Mouse (Mus musculus) liver, embryonic 11.5 days (tissue): ENCODE measurements around the gene Lrfn2. TPM values are rescaled to one million over a fixed set of nuclear protein-coding genes. Genes with fewer than 3 reads are reported as not detected.

Experiments used
- ATAC-seq: fragments of 200-750 bp; cut with Nextera tagmentation; replicated peaks from 2 replicates; pipeline ENCODE4 v1.8.0; 2017; ENCODE audit warnings: moderate number of reproducible peaks, mild to moderate bottlenecking, moderate TSS enrichment, moderate library complexity; ENCODE audit not compliant: low FRiP score
- DNase-seq: peaks from one replicate; pipeline ENCODE4 v3.0.0-alpha.2; 2017; ENCODE audit warnings: low spot score
- H3K27ac ChIP-seq: fragments of 300-500 bp; sonication (generic); 2 replicates; pipeline ENCODE4 v1.5.1; 2014; ENCODE audit warnings: mild to moderate bottlenecking, low read depth, low read length, control low read depth
- H3K27me3 ChIP-seq: fragments of 300-500 bp; sonication (generic); replicated peaks from 2 replicates; pipeline ENCODE4 v1.6.1; 2014; ENCODE audit warnings: low read length, mixed read lengths; ENCODE audit not compliant: control insufficient read depth, insufficient read depth
- H3K36me3 ChIP-seq: fragments of 300-500 bp; sonication (generic); 2 replicates; pipeline ENCODE4 v1.6.1; 2014; ENCODE audit warnings: mild to moderate bottlenecking, low read length, moderate library complexity, mixed read lengths; ENCODE audit not compliant: control insufficient read depth, insufficient read depth
- H3K4me1 ChIP-seq: fragments of 300-500 bp; sonication (generic); replicated peaks from 2 replicates; pipeline ENCODE4 v1.6.1; 2014; ENCODE audit warnings: low read length, mixed read lengths; ENCODE audit not compliant: control insufficient read depth, insufficient read depth
- H3K4me2 ChIP-seq: fragments of 300-500 bp; sonication (generic); 2 replicates; pipeline ENCODE4 v1.6.1; 2014; ENCODE audit warnings: mild to moderate bottlenecking, control low read depth, moderate library complexity
- H3K4me3 ChIP-seq: fragments of 300-500 bp; sonication (generic); 2 replicates; pipeline ENCODE4 v1.5.1; 2014; ENCODE audit warnings: low read depth, low read length, control low read depth
- H3K9ac ChIP-seq: fragments of 300-500 bp; sonication (generic); 2 replicates; pipeline ENCODE4 v1.6.1; 2014; ENCODE audit warnings: low read depth, low read length, control low read depth
- H3K9me3 ChIP-seq: fragments of 300-500 bp; sonication (generic); 2 replicates; pipeline ENCODE4 v1.6.1; 2016; ENCODE audit warnings: low read length, inconsistent platforms, mixed read lengths; ENCODE audit not compliant: control insufficient read depth
- WGBS: fragments of 180-500 bp; shearing (Covaris S2); extraction: QIAGEN DNeasy Blood & Tissue Kit; methylation state at CpG from one replicate; pipeline ENCODE4 v1.1.7; 2014; 5-methylcytosine and 5-hydroxymethylcytosine counted together
- polyA plus RNA-seq: library from polyadenylated mRNA; unstranded; fragments of >200 nt; fragmentation: Nextera tagmentation; extraction: Ambion mirVana; gene quantifications from 2 replicates; pipeline ENCODE4 v1.2.1, GENCODE M21; 2014

The Lrfn2 gene
- 0.06 and 0.27 TPM in 2 replicates for polyA plus RNA-seq

DNA sequence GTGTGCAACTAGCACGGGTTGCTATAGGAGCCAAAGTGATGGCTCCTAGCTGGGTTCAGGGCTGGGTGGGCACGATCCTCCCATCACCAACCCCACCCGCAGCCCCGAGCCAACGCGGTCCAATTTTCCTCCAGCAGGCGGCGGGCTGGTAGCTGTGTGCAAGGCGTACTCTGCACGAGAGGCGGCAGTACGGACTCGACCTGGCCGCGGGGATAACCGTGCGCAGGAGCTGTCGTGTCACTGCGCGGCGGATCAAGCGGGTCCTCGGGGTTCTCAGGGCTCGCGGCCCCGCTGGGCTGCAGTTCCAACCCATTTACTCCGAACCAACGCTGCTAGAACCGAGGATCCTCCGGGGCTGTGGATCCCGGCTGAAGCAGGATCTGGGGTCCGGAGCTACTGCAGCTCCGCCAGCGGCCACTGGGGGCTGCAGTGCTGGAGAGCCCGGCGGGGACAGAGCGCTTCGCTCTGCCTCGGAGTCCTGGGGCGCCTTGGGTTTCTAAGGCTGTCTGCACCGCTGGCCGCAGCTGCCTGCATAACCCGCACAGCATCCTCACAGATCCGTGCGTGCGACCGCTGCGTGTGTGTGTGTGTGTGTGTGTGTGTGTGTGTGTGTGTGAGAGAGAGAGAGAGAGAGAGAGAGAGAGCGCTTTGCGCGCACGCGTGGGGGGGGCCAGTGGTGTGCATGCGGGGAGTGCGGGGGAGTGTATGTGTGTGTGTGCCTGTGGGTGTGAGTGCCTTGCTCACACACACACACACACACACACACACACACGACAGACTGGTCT lies at the start of gene Lrfn2:
Lrfn2 (plus strand) TSS at position 759 of the 785 bp plus-strand sequence.
- Histone ChIP-seq H3K9me3 (no peaks in the 10 kb centered on the region), H3K4me3 (peak within 1 kb of the TSS; percentile 47), H3K4me1 (no peaks in the 10 kb centered on the region), H3K27ac (no peak within 1 kb of the TSS), H3K36me3 (no peaks in the 10 kb centered on the region), H3K9ac (no peak within 1 kb of the TSS; the same call in 1 of the 2 replicates), H3K4me2 (peak within 1 kb of the TSS; percentile 63), H3K27me3 (peaks cover 30% of the 10 kb centered on the region)
- WGBS: 2% methylated on average over 56 of the region's 56 CpGs
- ATAC-seq (peak; percentile 75), DNase-seq (peak; percentile 81)

DNA sequence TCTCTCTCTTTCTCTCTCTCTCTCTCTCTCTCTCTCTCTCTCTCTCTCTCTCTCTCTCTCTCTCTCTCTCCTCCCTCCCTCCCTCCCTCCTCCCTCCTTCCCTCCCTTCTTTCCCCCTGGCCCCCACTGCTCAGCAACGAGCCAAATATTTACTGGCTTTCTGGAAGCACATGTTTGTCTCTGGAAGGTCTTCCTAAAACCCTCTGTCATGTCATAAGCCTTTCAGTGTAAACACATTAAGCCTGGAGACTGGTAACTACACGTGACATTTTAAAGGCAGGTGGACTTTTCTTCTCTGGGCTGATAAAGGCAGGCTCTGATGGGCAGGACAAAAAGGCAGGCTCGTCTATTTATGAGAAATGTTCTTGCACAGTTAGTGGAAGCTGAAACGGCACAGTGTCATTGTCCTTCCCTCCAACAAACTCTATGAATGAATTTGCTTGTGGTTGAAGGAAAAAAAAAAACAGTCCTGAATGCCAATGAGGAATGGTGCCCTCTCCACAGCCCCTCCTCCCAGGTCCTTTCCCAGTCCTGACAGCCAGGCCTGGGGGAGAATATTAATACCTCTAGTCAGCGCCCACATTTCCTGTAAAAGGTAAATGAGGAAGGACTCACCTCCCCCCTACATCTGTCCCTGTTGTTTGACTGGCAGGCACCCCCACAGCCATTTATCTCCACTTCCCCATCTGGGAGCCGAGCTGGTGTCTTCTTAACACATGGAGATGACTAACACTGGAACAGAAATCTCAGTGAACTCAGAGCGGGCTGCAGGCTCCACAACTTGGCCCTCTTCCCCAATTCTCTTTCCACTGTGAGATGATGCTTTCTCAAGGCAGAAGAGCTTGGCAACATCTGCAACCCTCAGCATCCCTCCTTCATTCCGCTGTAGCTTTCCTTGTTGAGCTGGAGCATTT lies 44.5 kb upstream of the Lrfn2 start:
- H3K36me3 ChIP-seq: no peaks in the 10 kb centered on the region
- no peak overlapping the region for H3K27ac ChIP-seq
- 37% methylated on average over 8 of the region's 8 CpGs for WGBS
- H3K4me3 ChIP-seq: no peak overlapping the region
- no peaks in the 10 kb centered on the region for H3K9me3 ChIP-seq
- no peaks in the 10 kb centered on the region for H3K4me1 ChIP-seq
- H3K27me3 ChIP-seq: no peaks in the 10 kb centered on the region
- no peak for ATAC-seq
- H3K4me2 ChIP-seq: no peak overlapping the region
- no peak for DNase-seq
- no peak overlapping the region for H3K9ac ChIP-seq

DNA sequence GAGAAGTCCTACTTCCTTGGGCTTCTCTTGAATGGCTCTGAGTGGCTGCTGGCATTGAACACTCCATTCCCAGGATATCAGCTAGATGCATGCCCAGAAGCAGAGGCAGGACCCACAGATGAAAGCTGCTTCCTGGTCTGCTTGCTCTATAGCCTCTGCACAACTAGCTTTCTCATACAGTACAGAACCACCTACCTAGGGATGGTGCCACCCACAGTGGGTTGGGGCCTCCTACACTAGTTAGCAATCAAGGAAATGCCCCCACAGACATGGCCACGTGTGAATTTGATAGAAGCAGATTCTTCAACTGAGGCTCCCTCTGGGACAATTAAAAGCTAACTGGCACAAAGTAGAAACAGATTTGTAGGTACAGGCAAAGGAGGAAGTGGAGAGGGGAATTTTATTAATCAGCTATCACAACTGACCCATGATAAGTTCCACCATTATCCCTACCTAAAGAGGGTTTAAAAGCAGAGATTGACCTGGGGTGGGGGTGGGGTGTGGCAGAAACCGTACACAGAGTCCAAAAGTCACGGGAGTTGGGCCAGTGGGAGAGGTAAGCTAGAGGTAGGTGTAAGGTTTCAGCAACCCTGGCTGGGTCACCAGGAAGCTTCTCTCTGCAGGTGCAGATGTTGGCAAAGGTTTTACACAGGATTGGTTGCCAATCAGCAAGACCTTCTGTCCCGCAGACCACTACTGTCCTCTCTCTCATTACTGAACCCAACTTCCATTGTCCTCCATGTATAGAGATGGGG lies 26.7 kb upstream of the Lrfn2 start:
- no peak overlapping the region for H3K4me3 ChIP-seq
- WGBS: 48% methylated on average over 4 of the region's 4 CpGs
- no peaks in the 10 kb centered on the region for H3K9me3 ChIP-seq
- H3K4me1 ChIP-seq: no peaks in the 10 kb centered on the region
- H3K9ac ChIP-seq: no peak overlapping the region
- ATAC-seq: no peak
- H3K4me2 ChIP-seq: no peak overlapping the region
- no peak overlapping the region for H3K27ac ChIP-seq
- no peaks in the 10 kb centered on the region for H3K36me3 ChIP-seq
- no peaks in the 10 kb centered on the region for H3K27me3 ChIP-seq
- no peak for DNase-seq

DNA sequence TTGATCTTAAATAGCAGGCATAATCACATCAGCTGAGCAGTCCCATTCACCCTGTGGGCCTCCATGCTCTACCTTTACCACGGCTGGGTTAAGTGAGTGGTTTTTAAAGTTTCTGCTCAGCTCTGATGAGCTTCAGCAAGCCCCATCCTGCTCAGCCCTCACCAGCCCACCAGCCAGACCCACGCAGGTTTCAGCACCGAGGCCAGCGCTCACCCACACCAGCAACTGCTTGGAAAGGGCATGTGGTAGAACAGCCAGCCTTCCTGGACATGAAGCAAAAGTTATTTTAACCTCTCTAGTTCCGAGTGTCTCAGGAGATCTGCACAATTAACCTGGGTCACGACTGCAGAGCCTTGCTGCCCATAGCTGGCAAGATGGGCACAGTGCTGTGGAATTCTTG lies 18.7 kb upstream of the Lrfn2 start:
- Histone ChIP-seq H3K4me3 (no peak overlapping the region), H3K4me2 (no peak overlapping the region), H3K27me3 (no peaks in the 10 kb centered on the region), H3K27ac (no peak overlapping the region), H3K4me1 (no peaks in the 10 kb centered on the region), H3K36me3 (no peaks in the 10 kb centered on the region), H3K9me3 (no peaks in the 10 kb centered on the region), H3K9ac (no peak overlapping the region)
- DNase-seq (no peak), ATAC-seq (no peak)
- 42% methylated on average over 6 of the region's 6 CpGs for WGBS

DNA sequence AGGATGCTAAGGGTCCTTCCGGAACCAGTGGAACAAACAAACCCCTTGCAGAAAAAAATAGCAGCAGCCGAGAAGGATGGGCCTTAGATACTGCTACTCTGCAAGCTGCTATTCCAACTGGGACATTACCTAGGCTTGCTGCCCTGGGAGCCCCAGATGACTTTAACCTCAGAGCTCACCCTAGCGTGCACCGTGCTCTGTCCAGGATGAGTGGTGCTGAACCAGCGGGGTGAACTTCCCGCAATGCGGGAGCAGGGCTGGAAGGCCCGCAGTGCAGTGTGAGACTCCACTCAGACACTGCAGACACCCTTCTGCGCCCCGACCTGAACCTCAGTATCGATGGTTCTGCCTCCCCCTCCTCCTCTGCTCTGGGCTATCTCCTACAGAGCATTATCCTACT lies 14.8 kb upstream of the Lrfn2 start:
- Histone ChIP-seq H3K36me3 (no peaks in the 10 kb centered on the region), H3K4me2 (no peak overlapping the region), H3K4me3 (no peak overlapping the region), H3K9me3 (no peaks in the 10 kb centered on the region), H3K4me1 (no peaks in the 10 kb centered on the region), H3K9ac (no peak overlapping the region), H3K27me3 (no peaks in the 10 kb centered on the region), H3K27ac (no peak overlapping the region)
- DNase-seq (no peak), ATAC-seq (no peak)
- WGBS: 12% methylated on average over 11 of the region's 11 CpGs

DNA sequence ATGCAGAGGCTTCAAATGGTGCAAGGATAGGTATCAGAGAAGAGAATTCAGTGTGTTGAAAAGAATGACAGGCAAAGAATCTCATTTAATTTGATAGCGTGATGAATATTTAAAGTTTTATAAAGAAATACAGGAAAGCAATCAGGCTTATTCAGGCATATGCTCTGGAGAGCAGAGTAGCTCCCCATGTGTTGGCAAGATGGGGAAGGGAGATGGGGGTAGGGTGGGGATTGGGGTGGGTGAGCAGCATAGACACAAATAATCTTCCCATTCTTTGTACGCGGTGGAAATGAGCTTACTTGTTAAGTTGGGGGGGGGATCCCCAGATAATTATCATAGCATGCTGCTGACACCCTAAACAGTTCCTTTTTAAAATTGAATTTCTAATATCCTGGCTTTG lies 13.7 kb upstream of the Lrfn2 start:
- no peak overlapping the region for H3K4me3 ChIP-seq
- no peaks in the 10 kb centered on the region for H3K4me1 ChIP-seq
- no peak overlapping the region for H3K4me2 ChIP-seq
- no peak overlapping the region for H3K27ac ChIP-seq
- 87% methylated on average over 3 of the region's 3 CpGs for WGBS
- no peak overlapping the region for H3K9ac ChIP-seq
- no peaks in the 10 kb centered on the region for H3K9me3 ChIP-seq
- ATAC-seq: no peak
- no peak for DNase-seq
- H3K36me3 ChIP-seq: no peaks in the 10 kb centered on the region
- no peaks in the 10 kb centered on the region for H3K27me3 ChIP-seq

DNA sequence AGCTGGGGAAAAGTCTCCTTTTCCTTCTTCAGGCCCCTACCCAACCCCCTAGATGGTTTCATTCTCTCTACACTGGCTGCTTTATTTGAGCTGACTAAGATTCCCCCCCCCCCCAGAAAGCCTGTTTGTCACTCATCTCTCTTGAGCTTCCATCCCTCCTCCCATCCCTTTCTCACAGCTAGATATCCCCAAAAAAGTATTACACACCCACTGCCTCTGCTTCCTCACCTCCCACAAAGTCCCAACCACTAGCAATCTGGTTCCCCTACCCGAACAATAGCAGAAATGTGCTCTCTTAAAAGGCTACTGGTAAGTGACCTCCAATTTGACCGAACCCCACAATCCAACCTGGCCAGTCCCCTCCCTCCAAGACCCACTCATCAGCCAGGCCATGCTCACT lies 9.3 kb upstream of the Lrfn2 start:
- H3K4me1 ChIP-seq: no peaks in the 10 kb centered on the region
- no peak overlapping the region for H3K4me2 ChIP-seq
- H3K36me3 ChIP-seq: no peaks in the 10 kb centered on the region
- no peak for DNase-seq
- no peak overlapping the region for H3K9ac ChIP-seq
- H3K27ac ChIP-seq: no peak overlapping the region
- ATAC-seq: no peak
- H3K4me3 ChIP-seq: no peak overlapping the region
- 68% methylated on average over 2 of the region's 2 CpGs for WGBS
- no peaks in the 10 kb centered on the region for H3K9me3 ChIP-seq
- H3K27me3 ChIP-seq: no peaks in the 10 kb centered on the region

DNA sequence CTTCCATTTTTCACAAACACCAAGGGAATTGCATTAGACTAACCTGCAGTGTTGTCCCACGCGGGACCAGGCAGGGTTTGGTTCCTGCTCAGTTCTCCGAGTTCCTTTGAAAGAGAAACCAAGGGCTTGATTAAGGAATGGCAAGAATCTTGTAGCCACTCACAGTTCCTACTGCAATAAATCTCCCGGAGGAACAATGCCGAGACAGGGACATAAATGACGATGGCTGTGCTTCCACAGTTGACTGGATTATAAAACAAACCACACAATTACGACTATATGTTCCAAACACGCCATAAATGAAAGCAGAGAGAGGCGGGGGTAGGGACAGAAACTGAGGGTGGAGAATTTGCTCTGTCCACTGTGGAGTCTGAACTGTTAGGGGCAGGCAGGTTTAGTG lies 6.8 kb upstream of the Lrfn2 start:
- Histone ChIP-seq H3K4me1 (no peaks in the 10 kb centered on the region), H3K4me2 (no peak overlapping the region), H3K36me3 (no peaks in the 10 kb centered on the region), H3K4me3 (no peak overlapping the region), H3K9ac (no peak overlapping the region), H3K27ac (no peak overlapping the region), H3K9me3 (no peaks in the 10 kb centered on the region), H3K27me3 (no peaks in the 10 kb centered on the region)
- ATAC-seq: no peak
- no peak for DNase-seq
- WGBS: 74% methylated on average over 9 of the region's 9 CpGs
